Mouse (Mus musculus): ENCODE measurements at regions not wholly inside any gene's neighbourhood (a gene's known extent, or its start where the extent isn't known, plus 50 kb on each side); places are given as distances from the start of the nearest gene placed in this dataset.

DNA sequence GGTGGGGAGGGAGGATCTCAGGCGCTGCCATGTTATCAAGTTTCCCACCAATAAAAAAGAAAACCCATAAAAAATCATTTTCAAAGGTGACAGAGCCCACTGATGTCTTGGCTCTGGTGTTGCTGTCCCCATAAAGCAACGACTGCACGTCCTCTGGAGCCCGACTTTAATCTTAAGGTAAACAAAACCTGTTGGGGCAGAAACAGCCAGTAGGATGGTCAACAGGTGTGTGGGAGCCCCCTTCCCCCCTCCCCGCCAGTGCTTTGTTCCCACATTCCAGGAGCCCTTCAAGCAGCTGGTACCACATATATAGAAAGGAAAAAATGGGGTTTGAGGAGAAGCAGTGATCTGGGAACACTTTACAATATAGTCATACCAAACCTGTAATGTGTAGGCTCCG, 118.3 kb upstream of the Lrig1 start:
- no peak for ATAC-seq (replicated peaks; ENCODE audit: poor library complexity)

DNA sequence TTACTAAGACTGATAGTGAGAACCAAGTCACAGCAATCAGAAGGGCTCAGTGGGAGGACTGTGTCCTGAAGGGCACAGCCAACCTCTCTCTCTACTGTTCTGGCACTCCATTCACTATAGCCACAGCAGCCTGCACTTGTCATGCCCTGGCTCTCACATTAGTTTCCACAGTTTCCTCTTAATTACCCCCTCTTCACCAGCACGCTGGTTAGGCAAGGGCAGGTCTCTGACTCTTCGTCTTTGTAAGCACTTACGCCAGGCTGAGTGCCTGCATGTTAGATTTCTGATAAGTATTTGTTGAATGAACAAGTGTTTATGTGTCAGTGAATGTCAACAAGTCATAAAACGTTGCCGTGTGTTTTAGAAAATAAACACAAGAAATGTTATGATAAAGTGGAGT, 116.2 kb upstream of the Lrig1 start:
- ATAC-seq (replicated peaks; ENCODE audit: poor library complexity) = no peak

DNA sequence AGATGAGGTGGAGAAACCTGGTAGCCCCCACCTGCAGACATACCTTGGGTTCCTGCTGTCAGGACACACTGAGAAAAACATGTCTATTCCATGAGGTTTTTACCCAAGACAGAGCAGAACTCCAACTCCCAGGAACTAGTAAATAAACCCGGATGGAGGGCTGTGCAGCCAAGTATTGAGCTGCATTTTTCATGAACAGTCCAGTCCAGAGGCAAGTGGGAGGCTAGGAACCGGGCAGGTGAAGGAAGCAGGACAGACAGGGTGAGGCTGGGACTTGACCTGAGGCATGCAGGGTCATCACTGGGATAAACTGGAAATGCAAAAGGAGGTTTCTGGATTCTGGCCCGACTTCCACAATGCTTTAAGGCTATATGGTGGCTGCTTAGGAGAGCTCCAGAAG, 114.8 kb upstream of the Lrig1 start:
- ATAC-seq (replicated peaks; ENCODE audit: poor library complexity) = no peak

DNA sequence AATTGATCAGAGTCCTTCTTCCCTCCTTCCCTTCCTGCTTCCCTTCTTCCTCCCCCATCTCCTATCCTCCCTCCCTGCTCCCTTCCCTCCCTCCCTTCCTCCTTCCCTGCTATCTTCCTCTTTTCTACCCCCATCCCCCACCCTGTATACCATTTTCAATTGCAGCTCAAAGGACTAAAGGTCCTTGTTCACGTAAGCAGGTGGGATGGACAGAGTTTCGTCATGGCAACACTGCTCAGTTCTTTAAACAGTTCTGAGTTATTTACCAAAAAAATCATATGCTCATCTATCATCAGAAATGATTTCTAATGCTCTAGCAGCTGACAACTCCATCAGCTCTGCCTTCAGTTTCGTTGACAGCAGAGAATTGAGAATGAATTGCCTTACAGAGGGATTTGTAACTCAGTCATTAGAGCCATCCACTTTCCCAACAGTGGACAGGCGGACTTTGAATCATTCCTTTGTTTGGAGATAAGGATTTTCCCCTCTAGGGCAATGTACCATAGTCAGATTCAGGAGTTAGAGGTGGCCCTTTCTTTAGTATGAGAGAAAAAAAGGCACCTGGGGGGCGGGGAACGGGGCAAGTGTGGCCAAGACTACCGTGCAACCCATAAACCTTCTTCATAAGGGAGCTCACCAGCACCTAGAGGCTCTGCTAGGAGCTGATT, 113.7 kb upstream of the Lrig1 start:
- no peak for ATAC-seq (replicated peaks; ENCODE audit: poor library complexity)

DNA sequence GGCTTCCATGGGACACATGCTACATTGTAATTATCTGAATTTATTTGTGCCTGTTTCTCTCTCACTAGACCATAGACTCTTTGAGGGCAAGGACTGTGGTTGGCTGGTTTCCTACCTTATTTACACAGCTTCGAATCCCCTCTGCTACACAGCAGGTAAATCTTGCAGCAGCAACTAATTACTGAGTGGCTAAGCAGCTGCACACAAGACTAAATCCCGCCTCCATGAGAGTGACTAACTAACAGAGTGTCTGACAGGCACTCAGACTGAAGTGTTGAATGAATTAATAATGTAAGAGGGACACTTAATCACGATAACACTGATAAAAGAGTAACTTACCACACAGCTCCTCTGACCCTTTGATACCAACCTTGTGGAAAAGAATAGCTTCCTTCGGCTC, 111.9 kb upstream of the Lrig1 start:
- no peak for ATAC-seq (replicated peaks; ENCODE audit: poor library complexity)

DNA sequence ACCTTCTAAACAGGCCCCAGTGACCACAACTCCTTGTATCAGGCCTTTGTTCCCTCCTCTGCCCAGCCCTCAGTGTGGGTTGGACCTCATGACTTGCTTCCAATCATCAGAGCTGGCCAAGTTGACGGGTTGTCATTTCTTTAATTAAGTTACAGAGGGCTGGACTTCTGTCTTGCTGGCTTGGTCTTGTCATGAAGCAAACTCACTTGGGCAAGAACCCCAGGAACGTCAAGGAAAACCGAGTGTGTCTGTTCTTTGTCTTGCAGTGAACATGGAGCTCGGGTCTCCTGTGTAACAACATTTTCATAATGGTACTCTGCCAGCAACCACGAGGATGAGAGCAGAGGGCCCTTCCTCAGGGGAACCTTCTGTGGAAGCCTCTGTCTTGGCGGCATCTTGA, 107.3 kb upstream of the Lrig1 start:
- ATAC-seq (replicated peaks; ENCODE audit: poor library complexity) = no peak

DNA sequence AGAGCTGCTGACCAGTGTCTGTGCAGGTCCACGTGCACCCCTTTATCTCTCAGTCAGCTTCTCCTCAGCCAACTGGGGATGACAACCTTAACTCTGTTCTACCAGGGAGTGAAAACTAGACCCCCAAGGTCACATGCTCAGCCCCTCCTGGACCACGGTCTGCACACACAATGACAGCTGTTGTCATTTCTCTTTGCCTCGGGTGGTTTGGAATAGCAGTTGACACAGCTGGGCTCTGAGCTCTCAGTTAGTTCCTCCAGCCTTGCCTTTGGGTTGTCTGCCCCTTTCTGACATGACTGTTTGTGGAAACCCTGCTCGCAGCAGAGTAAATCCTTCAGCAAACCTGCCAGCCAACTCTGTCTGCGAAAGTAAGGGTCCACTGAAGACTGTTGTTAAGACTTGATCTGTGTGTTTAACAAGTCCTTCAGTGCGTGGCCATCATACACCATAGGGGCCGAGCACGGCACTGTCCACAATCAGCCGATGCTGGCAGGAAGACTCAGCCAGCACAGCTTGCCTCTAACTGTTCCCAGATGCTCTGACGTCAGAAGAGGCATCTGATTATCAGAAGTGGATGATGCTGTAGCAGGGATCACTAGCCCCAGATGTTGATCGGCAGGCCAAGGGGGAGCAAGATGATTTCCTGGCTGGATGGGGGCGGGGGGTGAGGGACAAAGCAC, 106.7 kb upstream of the Lrig1 start:
- no peak for ATAC-seq (replicated peaks; ENCODE audit: poor library complexity)

DNA sequence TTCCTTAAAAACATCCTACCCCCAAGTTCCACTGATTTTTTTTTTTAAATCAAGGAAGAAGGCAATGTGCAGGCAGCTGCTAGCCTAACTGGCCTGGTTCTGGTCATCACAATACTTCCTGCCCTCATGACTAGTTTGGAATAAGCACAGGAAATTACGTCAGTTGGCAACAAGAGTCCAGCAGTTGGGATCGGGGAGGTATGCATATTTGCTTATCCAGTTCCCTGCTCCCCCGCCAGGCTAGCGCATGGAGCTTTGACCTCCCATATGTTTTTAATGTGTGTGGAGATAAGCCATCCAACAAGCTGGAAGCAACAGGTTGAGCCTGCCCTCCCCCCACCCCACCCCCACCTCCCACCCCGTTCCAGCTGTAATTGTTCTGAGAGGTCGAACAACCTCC, 105.7 kb upstream of the Lrig1 start:
- no peak for ATAC-seq (replicated peaks; ENCODE audit: poor library complexity)

DNA sequence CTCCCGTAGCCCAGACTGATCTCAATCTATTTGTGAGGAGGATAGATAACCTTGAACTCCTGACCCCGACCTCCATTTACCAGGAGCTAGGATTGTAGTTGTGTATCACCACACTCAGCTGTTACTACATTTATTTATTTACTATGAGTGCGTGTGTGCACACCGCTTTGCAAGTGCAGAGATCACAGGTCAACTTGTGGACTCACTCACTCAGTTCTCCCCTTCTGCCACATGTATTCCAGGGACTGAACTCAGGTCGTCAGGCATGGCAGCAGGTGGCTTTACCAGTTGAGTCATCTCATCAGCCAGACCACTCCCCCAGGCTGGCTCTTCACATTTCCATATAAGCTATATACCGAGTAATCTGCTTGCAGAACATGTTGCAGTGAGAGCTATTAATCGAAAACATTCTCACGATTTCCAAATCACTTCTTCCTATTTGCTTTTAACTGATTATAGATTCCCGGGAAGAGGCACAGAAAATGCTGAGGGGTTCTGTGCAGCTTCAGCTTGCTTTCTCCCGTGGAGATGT, 104.4 kb upstream of the Lrig1 start:
- ATAC-seq (replicated peaks; ENCODE audit: poor library complexity) = no peak

DNA sequence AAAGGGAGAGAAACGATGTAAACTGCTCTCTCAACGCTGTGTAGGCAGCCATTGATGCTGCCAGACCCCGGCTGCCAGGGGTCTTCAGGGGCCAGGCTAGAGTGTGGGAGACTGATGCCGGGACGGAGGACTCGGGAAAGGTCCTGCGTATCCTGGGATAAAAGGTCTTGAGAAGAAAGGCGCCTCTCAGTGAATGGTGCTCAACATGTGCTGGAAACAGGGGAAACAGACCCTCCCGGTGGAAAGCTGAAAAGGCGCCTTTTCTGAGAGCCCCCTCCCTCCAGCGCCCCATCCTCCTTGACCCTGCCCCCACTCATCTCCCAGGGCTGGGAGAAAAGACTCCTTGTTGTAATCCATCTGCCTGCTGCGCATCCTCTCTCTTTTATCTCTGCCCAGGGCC, 101.1 kb upstream of the Lrig1 start:
- no peak for ATAC-seq (replicated peaks; ENCODE audit: poor library complexity)

DNA sequence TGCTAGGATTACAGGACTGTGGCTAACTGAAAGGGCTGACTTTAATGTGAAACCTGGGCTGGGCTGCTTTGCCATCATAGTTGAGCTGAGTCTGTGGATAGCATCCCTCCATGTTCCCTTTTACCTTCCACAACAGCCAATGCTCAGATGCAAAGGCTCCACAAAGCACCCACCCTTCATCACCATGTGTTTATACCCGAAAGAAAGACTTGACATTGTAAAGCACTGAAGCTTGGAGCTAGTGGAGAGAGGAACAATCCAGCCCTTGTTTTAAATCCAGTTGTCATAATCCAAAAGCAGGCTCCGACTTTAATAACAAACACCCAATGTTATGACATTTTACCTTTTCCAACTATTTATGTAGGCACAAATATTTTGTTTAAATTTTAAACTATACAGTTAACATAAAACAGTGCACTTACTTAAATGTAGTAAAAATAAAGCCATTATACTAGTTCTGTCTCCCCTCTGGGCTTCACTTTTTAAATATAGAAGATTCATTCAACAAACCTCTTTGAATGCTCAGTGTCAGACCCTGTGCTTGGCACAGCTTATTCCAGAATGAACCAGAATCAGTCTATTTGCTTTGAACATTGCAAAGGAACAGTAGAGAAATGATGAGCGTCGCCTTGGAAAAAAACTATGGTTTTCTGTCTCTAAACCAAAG, 98.7 kb upstream of the Lrig1 start:
- ATAC-seq (replicated peaks; ENCODE audit: poor library complexity) = no peak

DNA sequence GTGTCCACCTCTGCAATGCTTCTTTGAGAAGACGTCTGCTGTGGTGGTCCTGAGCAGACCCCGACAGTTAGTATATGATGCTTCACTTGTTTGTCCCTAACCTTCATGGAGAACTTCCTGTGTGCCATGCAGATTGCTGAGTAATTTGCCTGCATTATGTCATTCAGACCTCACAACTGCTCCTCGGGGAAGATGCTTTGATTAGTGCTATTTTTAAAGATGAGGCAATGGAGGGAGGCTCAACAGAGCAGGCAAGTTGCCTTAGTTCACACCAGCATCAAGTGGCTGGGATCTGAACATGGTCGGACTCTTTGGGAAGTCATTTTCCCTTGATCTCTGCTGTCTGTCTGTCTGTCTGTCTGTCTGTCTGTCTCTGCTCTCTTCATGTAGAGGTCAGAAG, 95.5 kb upstream of the Lrig1 start:
- ATAC-seq (replicated peaks; ENCODE audit: poor library complexity) = no peak

DNA sequence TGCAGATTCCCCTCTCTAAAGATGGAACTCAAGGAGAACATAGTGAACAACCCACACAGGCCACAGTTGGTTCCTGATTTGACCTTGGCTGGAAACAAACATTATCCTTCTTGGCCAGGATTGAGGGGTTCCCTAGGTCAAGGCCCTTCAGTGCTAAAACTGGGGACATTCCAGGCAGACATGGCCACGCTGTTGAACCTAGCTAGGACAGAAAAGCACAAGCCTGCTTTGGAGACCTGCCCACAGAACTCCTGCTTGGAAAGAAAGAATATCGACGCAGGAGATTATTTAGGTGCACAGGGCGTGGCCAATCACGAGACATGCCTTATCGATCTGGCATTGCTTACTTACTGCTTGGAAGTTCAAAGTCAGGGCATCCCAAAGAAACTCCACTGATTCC, 93.6 kb upstream of the Lrig1 start:
- no peak for ATAC-seq (replicated peaks; ENCODE audit: poor library complexity)

DNA sequence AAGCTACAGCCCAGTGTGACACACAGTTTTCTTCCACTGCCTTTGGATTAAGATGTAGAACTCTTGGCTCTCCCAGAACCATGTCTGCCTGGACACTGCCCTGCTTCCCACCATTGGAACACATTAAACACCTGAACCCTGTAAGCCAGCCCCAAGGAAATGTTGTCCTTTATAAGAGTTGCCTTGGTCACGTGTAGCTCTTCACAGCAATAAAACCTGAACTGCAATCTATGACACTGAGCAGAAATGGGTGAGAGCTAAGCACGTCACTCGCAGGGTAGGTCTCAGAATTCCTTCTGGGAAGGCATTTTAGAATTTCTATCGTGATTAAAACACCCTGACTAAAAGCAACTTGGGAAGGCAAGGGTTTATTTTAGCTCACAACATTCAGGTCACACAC, 92.4 kb upstream of the Lrig1 start:
- no peak for ATAC-seq (replicated peaks; ENCODE audit: poor library complexity)

DNA sequence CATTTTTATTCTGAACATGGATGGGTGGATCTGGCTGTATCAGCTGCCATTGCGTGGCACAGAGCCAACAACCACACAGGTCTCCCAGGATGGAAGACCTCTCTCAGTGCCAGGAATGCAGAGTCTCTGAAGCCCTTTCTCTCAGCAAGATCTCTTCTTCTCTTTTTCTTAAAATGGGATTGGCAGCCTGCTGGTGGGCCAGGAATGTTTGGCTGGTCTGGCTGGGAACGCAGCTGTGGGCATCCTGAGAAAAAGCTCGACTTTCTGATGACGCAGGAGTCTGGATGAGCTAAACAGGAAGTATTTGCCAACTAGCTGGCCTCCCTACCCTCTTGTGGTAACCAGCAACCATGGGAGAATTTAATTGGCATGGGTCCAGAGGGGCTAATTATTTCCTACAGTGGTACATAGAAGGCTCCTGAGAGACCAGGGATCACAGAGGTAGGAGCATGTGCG, 89.4 kb upstream of the Lrig1 start:
- peak; percentile 34; the same call in 1 of the 2 replicates for ATAC-seq (replicated peaks; ENCODE audit: poor library complexity)

DNA sequence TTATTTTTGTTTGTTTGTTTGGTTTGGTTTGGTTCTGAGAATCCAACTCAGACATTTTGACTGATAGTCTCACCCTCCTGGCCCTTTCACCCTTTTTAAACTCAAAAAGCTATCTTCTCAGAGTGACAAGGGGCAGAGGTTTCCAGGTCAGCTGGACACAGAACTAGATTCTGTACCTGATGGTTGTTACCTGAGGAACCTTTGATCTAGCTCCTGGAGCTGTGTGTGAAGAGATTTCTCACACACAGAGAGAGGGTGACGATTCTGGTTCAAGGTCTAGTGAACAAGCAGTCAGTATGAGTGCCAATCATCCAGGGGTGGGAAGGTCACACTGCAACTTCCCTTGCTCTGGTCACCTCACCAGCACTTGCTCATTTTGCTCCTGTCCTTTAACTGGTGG, 83.5 kb upstream of the Lrig1 start:
- no peak for ATAC-seq (replicated peaks; ENCODE audit: poor library complexity)

DNA sequence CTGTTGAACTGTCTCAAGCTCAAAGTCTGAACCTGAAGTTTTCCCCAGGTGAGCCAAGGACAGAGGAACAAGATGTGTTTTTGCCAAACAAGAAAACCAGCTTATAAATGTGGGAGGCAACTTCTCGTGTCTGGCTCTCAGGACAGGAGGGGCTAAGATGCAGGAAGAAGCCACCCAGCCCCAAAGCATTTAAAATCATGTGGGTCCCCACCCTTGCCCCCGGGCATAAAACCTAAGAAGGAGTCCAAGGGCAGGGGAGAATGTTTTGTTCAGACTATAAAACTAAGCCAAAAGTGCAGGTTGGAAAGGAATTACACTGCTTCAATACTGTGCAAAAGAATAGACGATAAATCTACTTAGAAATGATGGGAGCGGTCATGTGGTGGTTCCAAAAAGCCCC, 80.7 kb upstream of the Lrig1 start:
- no peak for ATAC-seq (replicated peaks; ENCODE audit: poor library complexity)

DNA sequence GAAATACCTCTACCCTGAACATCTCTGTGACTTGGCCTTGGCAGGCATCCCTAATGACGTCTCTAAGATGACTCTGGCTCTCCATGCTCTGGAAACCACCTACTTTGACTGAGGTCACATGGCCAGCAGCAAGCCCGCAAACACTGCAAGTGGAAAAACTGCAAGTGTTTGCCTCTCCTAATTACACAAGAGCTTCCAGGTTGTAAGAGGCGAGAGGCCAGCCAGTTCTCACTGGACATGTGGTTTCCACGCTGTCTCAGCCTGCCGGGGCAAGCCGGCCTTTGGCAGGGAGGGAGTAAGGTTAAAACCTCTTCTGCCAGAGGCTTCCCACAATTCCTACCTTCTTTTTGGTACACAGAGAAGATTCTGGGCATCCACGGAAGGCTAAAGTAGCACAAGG, 79.9 kb upstream of the Lrig1 start:
- ATAC-seq (replicated peaks; ENCODE audit: poor library complexity) = peak; percentile 37; the same call in 1 of the 2 replicates

DNA sequence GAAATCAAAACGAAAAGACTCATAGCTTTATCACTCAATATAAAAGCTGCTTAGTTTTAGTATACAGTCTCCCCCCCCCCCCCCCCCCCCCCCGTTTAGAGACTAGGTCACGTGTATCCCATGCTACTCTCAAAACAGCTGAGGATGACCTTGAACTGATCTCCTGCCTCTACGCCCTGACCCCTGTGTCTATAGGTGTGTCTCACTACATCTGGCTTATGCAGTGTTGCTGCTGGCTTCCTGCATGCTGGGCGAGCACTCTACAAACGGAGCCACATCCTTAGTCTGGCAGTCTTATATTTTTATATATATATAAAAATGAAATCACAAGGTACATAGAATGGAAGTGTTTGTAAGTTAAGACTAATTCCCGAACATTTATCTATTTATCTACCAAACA, 79.3 kb upstream of the Lrig1 start:
- no peak for ATAC-seq (replicated peaks; ENCODE audit: poor library complexity)

DNA sequence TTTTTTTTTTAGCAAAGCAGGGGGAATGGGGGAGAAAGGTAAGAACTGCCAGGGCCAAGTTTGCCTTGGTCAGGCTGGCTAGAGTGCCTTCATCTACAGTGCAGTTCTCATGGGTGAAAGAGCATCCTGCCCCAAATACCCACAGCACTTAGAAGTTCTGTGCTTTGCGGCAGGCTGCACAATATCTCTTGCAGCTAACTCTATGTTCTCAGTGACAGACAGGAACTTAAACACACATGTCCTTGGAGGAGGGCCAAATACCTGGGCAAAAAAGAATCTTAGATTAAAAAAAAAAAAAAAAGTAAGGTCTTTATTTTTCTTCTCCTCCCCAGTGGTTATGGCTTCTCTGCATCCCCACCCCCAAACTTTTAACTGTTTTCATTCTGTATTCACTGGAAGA, 78.8 kb upstream of the Lrig1 start:
- no peak for ATAC-seq (replicated peaks; ENCODE audit: poor library complexity)

DNA sequence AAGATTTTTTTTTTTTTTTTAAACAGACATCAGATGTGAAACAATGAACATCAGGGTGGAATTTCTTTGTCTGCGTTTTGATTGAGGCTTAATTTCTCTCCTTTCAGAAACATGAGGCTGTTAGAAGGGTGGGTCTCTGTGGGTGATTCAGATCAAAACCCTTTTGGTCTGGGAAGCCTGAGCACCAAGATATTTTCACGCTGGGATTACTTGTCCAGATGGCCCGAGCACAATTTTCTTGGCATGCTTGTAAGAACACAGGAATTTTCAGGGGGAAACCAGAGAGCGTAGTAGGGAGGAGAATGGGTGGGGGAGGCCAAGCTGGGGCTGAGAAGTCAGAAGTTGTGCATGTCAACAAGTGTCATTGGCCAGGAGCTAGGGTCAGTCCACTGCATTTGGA, 76.6 kb upstream of the Lrig1 start:
- no peak for ATAC-seq (replicated peaks; ENCODE audit: poor library complexity)

DNA sequence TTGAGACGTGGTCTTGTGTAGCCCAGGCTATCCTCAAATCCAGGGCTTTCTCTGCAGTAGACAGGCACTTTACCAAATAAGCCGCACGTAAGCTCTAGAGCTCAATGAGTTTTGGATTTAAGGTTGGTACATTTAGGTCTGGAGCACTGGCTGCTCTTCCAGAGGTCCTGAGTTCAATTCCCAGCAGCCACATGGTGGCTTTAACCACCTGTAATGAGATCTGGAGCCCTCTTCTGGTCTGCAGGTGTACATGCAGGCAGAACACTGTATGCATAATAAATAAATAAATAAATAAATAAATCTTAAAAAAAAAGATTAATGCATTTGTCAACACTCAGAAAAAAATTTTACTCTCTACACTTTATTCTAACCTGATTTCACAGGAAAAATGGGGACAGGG, 74.9 kb upstream of the Lrig1 start:
- ATAC-seq (replicated peaks; ENCODE audit: poor library complexity) = no peak

All from megakaryocyte progenitor cell, adult 5-6 weeks (primary cell).